Mouse (Mus musculus) heart, embryonic 13.5 days (tissue): ENCODE measurements at regions not wholly inside any gene's neighbourhood (a gene's known extent, or its start where the extent isn't known, plus 50 kb on each side); places are given as distances from the start of the nearest gene placed in this dataset.

Experiments used
- ATAC-seq: fragments of 200-750 bp; cut with Nextera tagmentation; 2 replicates; pipeline ENCODE4 v1.8.0; 2017; ENCODE audit warnings: moderate TSS enrichment; ENCODE audit not compliant: insufficient number of reproducible peaks, low FRiP score, low TSS enrichment; ENCODE audit errors: extremely low read depth
- H3K27ac ChIP-seq: fragments of 300-500 bp; sonication (generic); replicated peaks from 2 replicates; pipeline ENCODE4 v1.5.1; 2015; ENCODE audit warnings: moderate library complexity, mild to moderate bottlenecking, inconsistent platforms
- H3K27me3 ChIP-seq: fragments of 300-500 bp; sonication (generic); replicated peaks from 2 replicates; pipeline ENCODE4 v1.6.1; 2015; ENCODE audit warnings: mild to moderate bottlenecking, inconsistent platforms
- H3K36me3 ChIP-seq: fragments of 300-500 bp; sonication (generic); 2 replicates; pipeline ENCODE4 v1.6.1; 2015; ENCODE audit warnings: mild to moderate bottlenecking, inconsistent platforms
- H3K4me1 ChIP-seq: fragments of 300-500 bp; sonication (generic); 2 replicates; pipeline ENCODE4 v1.6.1; 2015; ENCODE audit warnings: inconsistent platforms
- H3K4me2 ChIP-seq: fragments of 300-500 bp; sonication (generic); 2 replicates; pipeline ENCODE4 v1.6.1; 2015; ENCODE audit warnings: inconsistent platforms, mild to moderate bottlenecking, moderate library complexity
- H3K4me3 ChIP-seq: fragments of 300-500 bp; sonication (generic); 2 replicates; pipeline ENCODE4 v1.5.1; 2015; ENCODE audit warnings: moderate library complexity, mild to moderate bottlenecking, inconsistent platforms
- H3K9ac ChIP-seq: fragments of 300-500 bp; sonication (generic); 2 replicates; pipeline ENCODE4 v1.6.1; 2015; ENCODE audit warnings: inconsistent platforms, mild to moderate bottlenecking, moderate library complexity
- H3K9me3 ChIP-seq: fragments of 300-500 bp; sonication (generic); 2 replicates; pipeline ENCODE4 v1.6.1; 2016; ENCODE audit warnings: inconsistent platforms
- WGBS: fragments of 180-500 bp; shearing (Covaris S2); methylation state at CpG from one replicate; pipeline ENCODE4 v1.1.7; 2015; ENCODE audit warnings: mixed read lengths; 5-methylcytosine and 5-hydroxymethylcytosine counted together

GRCm38 (mm10) chr12:25305764-25306653 is 209.1 kb upstream of the Id2 start:
- H3K4me2 ChIP-seq, result no peak overlapping the region
- 76% methylated on average over 12 of the region's 12 CpGs for WGBS
- no peaks in the 10 kb centered on the region for H3K27me3 ChIP-seq
- no peaks in the 10 kb centered on the region for H3K9me3 ChIP-seq
- H3K27ac ChIP-seq, result no peak overlapping the region
- no peaks in the 10 kb centered on the region for H3K36me3 ChIP-seq
- H3K4me1 ChIP-seq, result peaks cover 35% of the 10 kb centered on the region
- ATAC-seq, result no peak
- no peak overlapping the region for H3K4me3 ChIP-seq
- no peak overlapping the region for H3K9ac ChIP-seq

- H3K27ac ChIP-seq, result no peak overlapping the region
- H3K4me1 ChIP-seq, result peaks cover 35% of the 10 kb centered on the region
- H3K4me3 ChIP-seq, result no peak overlapping the region
- H3K27me3 ChIP-seq, result no peaks in the 10 kb centered on the region
- H3K4me2 ChIP-seq, result no peak overlapping the region
- H3K36me3 ChIP-seq, result no peaks in the 10 kb centered on the region
- 65% methylated on average over 6 of the region's 6 CpGs for WGBS
- no peaks in the 10 kb centered on the region for H3K9me3 ChIP-seq
- H3K9ac ChIP-seq, result no peak overlapping the region
- no peak for ATAC-seq
These were observed 208.0 kb upstream of the Id2 start for GRCm38 (mm10) chr12:25304820-25305511.

DNA sequence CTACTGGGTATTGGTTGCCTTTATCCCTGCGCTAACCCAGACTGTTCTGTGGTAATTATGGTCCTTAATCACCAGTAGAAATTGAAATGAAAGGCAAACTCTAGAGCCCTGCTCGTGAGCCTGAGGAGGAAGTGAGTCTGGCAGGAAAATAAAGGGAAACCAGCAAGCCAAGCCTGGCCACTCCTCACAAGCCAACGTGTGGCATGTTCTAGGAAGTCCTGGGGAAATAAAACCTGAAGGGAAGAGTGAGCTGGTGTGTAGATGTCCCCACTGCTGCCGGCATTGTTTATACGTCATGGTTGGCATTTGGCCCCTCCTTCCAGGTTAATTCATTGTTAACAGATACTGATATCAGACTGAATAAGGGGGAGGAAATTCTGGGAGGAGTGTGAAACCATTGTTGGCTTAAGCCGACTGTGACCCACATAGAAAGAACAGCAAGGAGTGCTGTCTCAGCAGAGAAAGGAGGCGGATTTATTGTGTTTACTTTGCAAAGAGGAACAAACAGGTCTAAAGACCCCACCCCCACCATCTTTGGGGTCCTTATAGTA is 206.6 kb upstream of the Id2 start:
- Histone ChIP-seq H3K27ac (peak overlapping the region; percentile 28), H3K27me3 (no peaks in the 10 kb centered on the region), H3K4me2 (no peak overlapping the region), H3K9ac (no peak overlapping the region), H3K4me1 (peaks cover 47% of the 10 kb centered on the region), H3K4me3 (no peak overlapping the region), H3K9me3 (no peaks in the 10 kb centered on the region), H3K36me3 (no peaks in the 10 kb centered on the region)
- ATAC-seq, result no peak
- 48% methylated on average over 7 of the region's 7 CpGs for WGBS

DNA sequence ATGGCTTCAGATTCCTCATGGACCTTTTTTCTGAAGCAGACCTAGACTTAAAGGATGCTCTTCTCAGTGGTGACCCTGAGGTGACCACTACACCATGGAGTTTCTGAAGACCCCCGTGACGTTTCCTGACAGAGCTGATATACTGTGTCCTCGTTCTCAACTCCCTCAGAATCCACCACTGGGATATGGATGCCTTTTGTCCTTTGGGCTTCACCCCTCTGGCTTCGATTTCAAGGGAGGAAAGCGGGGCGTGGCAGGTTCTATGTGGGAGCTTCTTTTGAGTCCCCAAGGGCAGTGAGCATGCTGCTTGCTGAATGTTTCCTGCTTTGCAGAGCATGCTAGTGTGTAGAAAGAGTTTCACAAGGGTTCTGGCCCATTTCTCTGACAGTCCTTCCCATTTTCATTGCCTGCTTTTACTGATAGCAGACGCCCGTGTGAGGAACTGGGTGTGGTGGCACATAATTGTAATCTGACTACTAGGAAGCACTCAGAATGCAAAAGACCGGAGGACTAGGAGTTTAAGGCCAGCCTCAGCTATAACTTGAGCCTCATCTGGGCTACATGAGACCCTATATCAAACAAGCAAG is 204.0 kb upstream of the Id2 start:
- Histone ChIP-seq H3K27ac (0 out of 2 replicates have a peak overlapping the region, but pooled peaks have one; percentile 2), H3K9ac (no peak overlapping the region), H3K9me3 (0 out of 2 replicates have a peak, but pooled peaks cover 3% of the 10 kb centered on the region), H3K4me1 (peaks cover 67% of the 10 kb centered on the region), H3K27me3 (no peaks in the 10 kb centered on the region), H3K4me3 (no peak overlapping the region), H3K4me2 (no peak overlapping the region), H3K36me3 (no peaks in the 10 kb centered on the region)
- WGBS, result 62% methylated on average over 9 of the region's 9 CpGs
- no peak for ATAC-seq

DNA sequence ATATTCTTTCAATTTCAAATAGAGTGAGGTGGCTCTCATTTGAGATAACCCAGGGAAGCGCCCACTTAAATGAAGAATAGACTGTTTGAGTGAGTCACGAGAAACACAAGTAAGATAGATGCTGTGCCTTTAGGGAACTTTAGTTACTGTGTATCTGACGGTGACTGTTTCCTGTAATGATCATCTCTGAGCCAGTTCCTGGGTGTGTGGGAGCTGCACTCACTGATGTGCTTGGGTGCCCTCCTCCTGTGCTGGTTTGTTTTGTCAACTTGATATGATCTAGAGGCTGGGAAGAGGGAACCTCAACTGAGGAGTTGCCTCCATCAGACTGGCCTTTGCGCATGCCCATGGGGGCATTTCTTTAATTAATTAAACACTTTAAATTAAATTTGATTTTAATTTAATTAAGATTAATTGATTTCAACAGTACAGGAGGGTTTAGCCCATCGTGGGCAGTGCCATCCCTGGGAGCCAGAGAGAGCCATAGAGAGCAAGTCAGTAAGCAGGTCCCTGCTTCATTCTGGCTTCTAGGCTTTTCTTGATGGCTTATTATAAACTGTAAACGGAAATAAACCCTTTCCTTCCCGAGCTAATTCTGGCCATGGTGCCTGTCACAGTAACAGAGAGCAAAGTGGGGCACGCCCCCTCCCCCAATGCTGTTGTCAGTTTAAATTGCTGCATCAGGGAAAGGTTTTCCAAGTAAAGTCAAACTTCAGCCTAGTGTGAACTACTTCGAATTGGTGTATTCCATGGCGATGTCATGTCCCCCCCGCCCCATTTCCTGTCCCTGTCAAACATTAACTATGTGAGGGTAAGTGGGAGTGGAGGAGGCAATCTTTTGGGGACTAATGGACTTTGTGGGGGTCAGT is 202.9 kb upstream of the Id2 start:
- no peak overlapping the region for H3K27ac ChIP-seq
- no peaks in the 10 kb centered on the region for H3K36me3 ChIP-seq
- no peak overlapping the region for H3K4me2 ChIP-seq
- ATAC-seq, result no peak
- H3K27me3 ChIP-seq, result no peaks in the 10 kb centered on the region
- H3K4me1 ChIP-seq, result peaks cover 67% of the 10 kb centered on the region
- H3K9ac ChIP-seq, result 0 out of 2 replicates have a peak overlapping the region, but pooled peaks have one; percentile 33
- no peak overlapping the region for H3K4me3 ChIP-seq
- 0 out of 2 replicates have a peak, but pooled peaks cover 3% of the 10 kb centered on the region for H3K9me3 ChIP-seq
- 63% methylated on average over 11 of the region's 11 CpGs for WGBS

DNA sequence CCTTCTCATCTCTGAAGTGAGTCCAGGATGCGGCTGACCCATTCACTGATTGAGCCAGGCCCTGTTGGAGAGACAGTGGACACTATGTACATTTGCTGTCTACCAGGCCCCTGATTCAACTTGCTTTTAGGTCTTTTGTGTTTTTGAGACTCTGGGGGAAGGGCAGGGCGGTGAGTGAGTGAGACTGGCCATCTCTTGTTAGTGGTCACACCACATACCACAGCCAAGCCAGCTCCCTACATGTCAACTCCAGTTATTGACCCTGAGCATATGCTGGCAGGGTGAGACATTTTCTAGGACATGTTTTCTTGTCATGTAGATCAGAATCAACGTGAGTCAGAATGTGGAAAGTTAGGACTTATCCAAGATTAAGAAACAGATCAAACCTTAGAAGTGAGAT is 201.8 kb upstream of the Id2 start:
- Histone ChIP-seq H3K27ac (peak overlapping the region; percentile 63), H3K9me3 (0 out of 2 replicates have a peak, but pooled peaks cover 3% of the 10 kb centered on the region), H3K9ac (no peak overlapping the region), H3K4me2 (no peak overlapping the region), H3K36me3 (no peaks in the 10 kb centered on the region), H3K4me1 (peaks cover 67% of the 10 kb centered on the region), H3K4me3 (no peak overlapping the region), H3K27me3 (no peaks in the 10 kb centered on the region)
- WGBS, result 81% methylated on average over 3 of the region's 3 CpGs
- no peak for ATAC-seq

DNA sequence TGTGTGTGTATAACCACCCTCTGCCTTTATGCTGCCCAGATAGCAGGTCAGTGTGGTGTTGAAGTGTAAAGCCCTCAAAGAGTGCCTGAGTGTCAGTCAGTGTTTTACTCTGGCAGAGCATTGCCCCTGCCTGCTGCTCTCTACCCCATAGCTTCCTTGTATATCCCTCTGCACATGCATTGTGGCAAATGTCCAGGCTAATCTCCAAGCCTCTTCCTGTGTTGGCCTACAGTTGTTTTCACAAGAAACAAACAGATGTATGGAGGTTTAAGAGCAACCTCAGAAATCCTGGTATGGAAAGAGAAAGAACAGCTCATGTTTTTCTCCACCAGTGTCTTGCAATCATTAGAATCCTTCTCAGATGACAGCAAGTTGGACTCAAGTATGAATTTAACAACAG is 201.0 kb upstream of the Id2 start:
- H3K4me2 ChIP-seq, result no peak overlapping the region
- H3K9me3 ChIP-seq, result 0 out of 2 replicates have a peak, but pooled peaks cover 3% of the 10 kb centered on the region
- H3K9ac ChIP-seq, result no peak overlapping the region
- no peaks in the 10 kb centered on the region for H3K36me3 ChIP-seq
- H3K27me3 ChIP-seq, result no peaks in the 10 kb centered on the region
- peaks cover 67% of the 10 kb centered on the region for H3K4me1 ChIP-seq
- ATAC-seq, result no peak
- peak overlapping the region; percentile 63 for H3K27ac ChIP-seq
- no peak overlapping the region for H3K4me3 ChIP-seq

DNA sequence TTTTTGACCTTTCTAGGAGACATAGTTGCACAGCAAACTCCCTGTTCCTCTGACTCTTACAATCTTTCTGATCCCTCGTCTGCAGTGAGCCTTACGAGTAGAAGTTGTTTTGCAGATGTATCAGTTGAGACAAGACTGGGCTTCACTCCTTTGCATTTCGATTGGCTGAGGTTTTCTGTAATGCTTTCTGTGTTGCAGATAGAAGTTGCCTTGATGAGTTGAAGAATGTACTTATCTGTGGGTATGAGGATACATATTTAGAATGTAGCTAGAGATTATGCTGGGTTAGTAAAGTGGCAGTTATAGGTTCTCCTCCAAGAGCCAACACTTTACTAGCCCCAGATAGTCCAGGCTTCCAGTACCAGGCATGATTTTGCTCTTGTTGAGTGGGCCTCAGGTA is 199.7 kb upstream of the Id2 start:
- H3K9ac ChIP-seq, result no peak overlapping the region
- H3K36me3 ChIP-seq, result no peaks in the 10 kb centered on the region
- peaks cover 68% of the 10 kb centered on the region for H3K4me1 ChIP-seq
- H3K27me3 ChIP-seq, result no peaks in the 10 kb centered on the region
- ATAC-seq, result no peak
- no peak overlapping the region for H3K27ac ChIP-seq
- WGBS, result 79% methylated on average over 3 of the region's 3 CpGs
- H3K9me3 ChIP-seq, result 0 out of 2 replicates have a peak, but pooled peaks cover 3% of the 10 kb centered on the region
- no peak overlapping the region for H3K4me3 ChIP-seq
- no peak overlapping the region for H3K4me2 ChIP-seq

GRCm38 (mm10) chr12:25294179-25295025 is 197.5 kb upstream of the Id2 start:
- H3K4me3 ChIP-seq, result no peak overlapping the region
- H3K36me3 ChIP-seq, result no peaks in the 10 kb centered on the region
- H3K27ac ChIP-seq, result peak overlapping the region; percentile 80
- peaks cover 51% of the 10 kb centered on the region for H3K4me1 ChIP-seq
- 0 out of 2 replicates have a peak, but pooled peaks cover 3% of the 10 kb centered on the region for H3K9me3 ChIP-seq
- no peak for ATAC-seq
- H3K9ac ChIP-seq, result no peak overlapping the region
- H3K27me3 ChIP-seq, result no peaks in the 10 kb centered on the region
- 32% methylated on average over 4 of the region's 4 CpGs for WGBS
- H3K4me2 ChIP-seq, result 0 out of 2 replicates have a peak overlapping the region, but pooled peaks have one; percentile 48
